27 mouse cellular contexts compared by ENCODE assay signal in the genomic region with DNA sequence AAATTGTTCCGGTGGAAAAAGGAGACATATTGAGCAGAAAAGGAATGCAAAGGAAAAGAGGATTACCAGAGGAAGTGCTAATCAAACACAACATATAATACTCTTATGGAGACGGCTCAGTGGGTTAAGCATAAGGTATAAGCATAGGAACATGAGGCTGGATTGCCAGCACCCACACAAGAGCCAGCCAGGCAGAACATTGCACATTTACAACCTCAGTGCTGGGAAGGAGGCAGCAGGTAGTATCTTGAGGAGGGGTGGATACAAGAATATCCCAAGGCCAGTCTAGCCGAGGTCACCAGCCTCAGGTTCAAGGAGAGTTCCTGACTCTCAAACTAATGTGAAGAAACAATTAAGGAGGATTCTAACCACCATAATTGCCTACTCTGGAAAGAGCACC.
A peak's percentile ranks its signal among the peaks of the same experiment; 100 is the strongest.
DNase-seq lines count a peak whose midpoint lies in the region; ATAC-seq lines count a peak whose summit lies in the region.
"Had no signal": no experiment of that assay in that cellular context is flagged by ENCODE, and none has a peak within 500 bp of the region (broad histone marks: within the 10 kb centered on the region; RNA-seq: fewer than 3 reads in every experiment).

No protein-coding gene starts in this region.

- no peaks in the 10 kb centered on the region for H3K36me3 ChIP-seq in kidney, embryonic 16.5 days (ENCODE audit: insufficient read depth, low read length)
- H3K36me3 ChIP-seq: embryonic facial prominence, embryonic 12.5 days; embryonic facial prominence, embryonic 15.5 days; G1E; hindbrain, embryonic 10.5 days; hindbrain, embryonic 13.5 days had no signal

- intact Hi-C loops in heart, postnatal 14 days (cut with DNase I), result no loop called here
- intact Hi-C loops in left cerebral cortex, postnatal 14 days (cut with DNase I), result no loop called here
- intact Hi-C loops in left cerebral cortex, postnatal 10 days (cut with DNase I), result no loop called here

- H3K9me3 ChIP-seq in kidney, embryonic 16.5 days (ENCODE audit: low read length), result no peaks in the 10 kb centered on the region
- H3K9me3 ChIP-seq: embryonic facial prominence, embryonic 12.5 days; embryonic facial prominence, embryonic 15.5 days; hindbrain, embryonic 10.5 days; hindbrain, embryonic 13.5 days had no signal

- peak; percentile 58 for DNase-seq in heart, adult 11 months
- no peak for DNase-seq in heart, postnatal 14 days
- DNase-seq in left cerebral cortex, postnatal 14 days (ENCODE audit: low spot score in 2 of 2), result peak; percentile 17 to 21
- DNase-seq in left cerebral cortex, postnatal 10 days (ENCODE audit: extremely low spot score in 1 of 2, low spot score in 2 of 2), result no peak
- DNase-seq in right cerebral cortex, postnatal 25 days, result peak; percentile 25
- DNase-seq in right cerebral cortex, postnatal 10 days (ENCODE audit: low spot score in 2 of 2), result no peak
- DNase-seq: adrenal gland, postnatal 10 days; adrenal gland, postnatal 36 days; B cell, adult 2 months; cerebellum, adult 11 months; cerebellum, adult 2 months; cerebellum, adult 9-11 months; cerebellum, postnatal 25 days; forebrain, postnatal 0 days; gastrocnemius, postnatal 10 days; gastrocnemius, postnatal 36 days; heart, postnatal 36 days had no signal

- no peak overlapping the region for H3K9ac ChIP-seq in kidney, embryonic 16.5 days (replicated peaks; ENCODE audit: low read length)
- H3K9ac ChIP-seq: embryonic facial prominence, embryonic 12.5 days; embryonic facial prominence, embryonic 15.5 days; forebrain, postnatal 0 days; hindbrain, embryonic 13.5 days had no signal

- H3K27ac ChIP-seq in kidney, embryonic 16.5 days (ENCODE audit: low read length), result no peak overlapping the region
- H3K27ac ChIP-seq: embryonic facial prominence, embryonic 12.5 days; embryonic facial prominence, embryonic 15.5 days; hindbrain, embryonic 10.5 days; hindbrain, embryonic 13.5 days had no signal

- H3K4me2 ChIP-seq in kidney, embryonic 16.5 days (replicated peaks; ENCODE audit: low read depth, low read length), result no peak overlapping the region
- H3K4me2 ChIP-seq: embryonic facial prominence, embryonic 12.5 days; embryonic facial prominence, embryonic 15.5 days; heart, embryonic 11.5 days; hindbrain, embryonic 13.5 days had no signal

- no peak for ATAC-seq in kidney, embryonic 16.5 days (ENCODE audit: low FRiP score, low TSS enrichment)
- ATAC-seq: forebrain, embryonic 14.5 days; forebrain, postnatal 0 days; hindbrain, embryonic 16.5 days; Patski had no signal

- WGBS in kidney, embryonic 16.5 days, result 50% methylated on average over 3 of the region's 3 CpGs

- no peak overlapping the region for H3K4me3 ChIP-seq in kidney, embryonic 16.5 days (ENCODE audit: low read length)
- H3K4me3 ChIP-seq: embryonic facial prominence, embryonic 12.5 days; embryonic facial prominence, embryonic 15.5 days; hindbrain, embryonic 10.5 days; hindbrain, embryonic 13.5 days had no signal

- H3K4me1 ChIP-seq in kidney, embryonic 16.5 days (ENCODE audit: insufficient read depth, low read length), result no peaks in the 10 kb centered on the region
- H3K4me1 ChIP-seq: embryonic facial prominence, embryonic 12.5 days; embryonic facial prominence, embryonic 15.5 days; hindbrain, embryonic 10.5 days; hindbrain, embryonic 13.5 days had no signal

- no peaks in the 10 kb centered on the region for H3K27me3 ChIP-seq in kidney, embryonic 16.5 days (ENCODE audit: insufficient read depth, low read length)
- H3K27me3 ChIP-seq: embryonic facial prominence, embryonic 12.5 days; embryonic facial prominence, embryonic 15.5 days; hindbrain, embryonic 13.5 days; Patski had no signal

Comparison
In these comparisons a context has a peak if more than half of its experiments do, and no peak if none do; other contexts are left out.
1. DNase-seq: peak in heart, adult 11 months (single experiment), left cerebral cortex, postnatal 14 days (2 of 2) and right cerebral cortex, postnatal 25 days (single experiment); none in heart, postnatal 14 days (0 of 2), left cerebral cortex, postnatal 10 days (0 of 2) and right cerebral cortex, postnatal 10 days (0 of 2).